Mouse (Mus musculus) midbrain, embryonic 11.5 days (tissue): ENCODE results near the gene Krtcap2. TPM values are rescaled to one million over a fixed set of nuclear protein-coding genes. Genes with fewer than 3 reads are reported as not detected.

Experiments used
- microRNA counts: library from miRNA; unstranded; fragments of <30 nt; microRNA quantifications from one replicate; lab custom pipeline; 2015
- microRNA-seq: library from miRNA; unstranded; fragments of <30 nt; microRNA quantifications from one replicate; pipeline ENCODE4, GENCODE M21; 2017
- polyA plus RNA-seq: library from polyadenylated mRNA; unstranded; fragments of >200 nt; fragmentation: Nextera tagmentation; extraction: Ambion mirVana; gene quantifications from 2 replicates; pipeline ENCODE4 v1.2.1, GENCODE M21; 2014

Gene Krtcap2
- polyA plus RNA-seq, 1 experiment from 2014 or later: 270 TPM

MicroRNAs within 50 kb of the gene (microRNA counts, 519-probe panel; counts per million panel counts)
- 5,990 counts per million, percentile 81 among the panel's probes with 10 or more counts for microRNA mmu-miR-92b (lab: Ali Mortazavi, UCI)

Small RNAs within 50 kb of the gene (microRNA-seq; reads per million reads assigned to microRNA genes)
- 20,320 reads per million, percentile 98 among the genes with 10 or more reads in this experiment for gene Mir92b

Other genes with a start within 250 kb of the Krtcap2 start
- 25.2 and 28.0 TPM in 2 replicates for gene Rusc1, start 152.7 kb upstream of the Krtcap2 start, polyA plus RNA-seq
- not detected in 2 replicates for gene Gm43738, start 144.9 kb upstream of the Krtcap2 start, polyA plus RNA-seq
- gene Fdps, start 144.0 kb upstream of the Krtcap2 start, polyA plus RNA-seq: 342 TPM in 2 replicates
- gene Pklr, start 109.8 kb upstream of the Krtcap2 start, polyA plus RNA-seq: 1.7 and 2.2 TPM in 2 replicates
- 4.5 and 4.7 TPM in 2 replicates for gene Hcn3, start 85.8 kb upstream of the Krtcap2 start, polyA plus RNA-seq
- 24.1 and 29.5 TPM in 2 replicates for gene Clk2, start 81.2 kb upstream of the Krtcap2 start, polyA plus RNA-seq
- 74.4 and 77.2 TPM in 2 replicates for gene Scamp3, start 68.5 kb upstream of the Krtcap2 start, polyA plus RNA-seq
- gene Fam189b, start 62.8 kb upstream of the Krtcap2 start, polyA plus RNA-seq: 16.5 and 20.2 TPM in 2 replicates
- 41.4 and 45.9 TPM in 2 replicates for gene Gba, start 43.0 kb upstream of the Krtcap2 start, polyA plus RNA-seq
- gene Thbs3, start 30.8 kb upstream of the Krtcap2 start, polyA plus RNA-seq: 50.7 and 55.8 TPM in 2 replicates
- gene Mtx1, start 18.9 kb upstream of the Krtcap2 start, polyA plus RNA-seq: 174 and 179 TPM in 2 replicates
- 2.7 and 4.4 TPM in 2 replicates for gene Muc1, start 16.9 kb upstream of the Krtcap2 start, polyA plus RNA-seq
- 7.1 and 8.5 TPM in 2 replicates for gene Trim46, start 343 bp downstream of the Krtcap2 start, polyA plus RNA-seq
- gene Dpm3, start 13.4 kb downstream of the Krtcap2 start, polyA plus RNA-seq: 83.0 and 87.2 TPM in 2 replicates
- gene Slc50a1, start 24.6 kb downstream of the Krtcap2 start, polyA plus RNA-seq: 33.0 and 34.7 TPM in 2 replicates
- gene Efna1, start 35.2 kb downstream of the Krtcap2 start, polyA plus RNA-seq: 12.2 and 12.5 TPM in 2 replicates
- gene Efna3, start 77.0 kb downstream of the Krtcap2 start, polyA plus RNA-seq: 4.6 and 6.4 TPM in 2 replicates
- gene Efna4, start 92.1 kb downstream of the Krtcap2 start, polyA plus RNA-seq: 15.3 and 17.5 TPM in 2 replicates
- 17.0 and 18.7 TPM in 2 replicates for gene Adam15, start 104.0 kb downstream of the Krtcap2 start, polyA plus RNA-seq
- gene Dcst2, start 116.0 kb downstream of the Krtcap2 start, polyA plus RNA-seq: 0.33 TPM in 1 of 2 replicates, not detected in the other
- gene Dcst1, start 119.3 kb downstream of the Krtcap2 start, polyA plus RNA-seq: 0.23 and 0.40 TPM in 2 replicates
- gene Zbtb7b, start 148.8 kb downstream of the Krtcap2 start, polyA plus RNA-seq: 0.27 and 0.32 TPM in 2 replicates
- 0.52 TPM in 1 of 2 replicates, not detected in the other for gene Lenep, start 156.8 kb downstream of the Krtcap2 start, polyA plus RNA-seq
- 25.0 and 25.4 TPM in 2 replicates for gene Flad1, start 165.9 kb downstream of the Krtcap2 start, polyA plus RNA-seq
- gene Cks1b, start 172.4 kb downstream of the Krtcap2 start, polyA plus RNA-seq: 420 and 441 TPM in 2 replicates
- gene Shc1, start 172.5 kb downstream of the Krtcap2 start, polyA plus RNA-seq: 23.4 and 26.2 TPM in 2 replicates
- gene Pygo2, start 184.2 kb downstream of the Krtcap2 start, polyA plus RNA-seq: 47.2 and 52.5 TPM in 2 replicates
- 7.5 and 8.3 TPM in 2 replicates for gene Pbxip1, start 190.7 kb downstream of the Krtcap2 start, polyA plus RNA-seq
- 67.1 and 69.7 TPM in 2 replicates for gene Pmvk, start 208.6 kb downstream of the Krtcap2 start, polyA plus RNA-seq